In genomic region chr1:128654099-128654862, GRCm38 (mm10) we compare ENCODE assay signal across 27 mouse cellular contexts.
DNase-seq lines count a peak whose midpoint lies in the region; ATAC-seq and TF ChIP-seq lines count a peak whose summit lies in the region.
"Had no signal": no experiment of that assay in that cellular context is flagged by ENCODE, and none has a peak within 500 bp of the region (broad histone marks: within the 10 kb centered on the region; RNA-seq: fewer than 3 reads in every experiment).

No protein-coding gene starts in this region.

- no peaks in the 10 kb centered on the region for H3K27me3 ChIP-seq in kidney, embryonic 16.5 days (ENCODE audit: insufficient read depth, low read length)
- H3K27me3 ChIP-seq in kidney, adult 2 months (replicated peaks; ENCODE audit: control insufficient read depth, insufficient read depth, low read length): no peaks in the 10 kb centered on the region
- H3K27me3 ChIP-seq in midbrain, embryonic 10.5 days (ENCODE audit: low read depth, poor library complexity, severe bottlenecking): peaks cover 8% of the 10 kb centered on the region
- no peaks in the 10 kb centered on the region for H3K27me3 ChIP-seq in midbrain, embryonic 16.5 days (ENCODE audit: control insufficient read depth, insufficient read depth, low read depth, low read length)
- H3K27me3 ChIP-seq in intestine, embryonic 15.5 days (replicated peaks): no peaks in the 10 kb centered on the region
- H3K27me3 ChIP-seq in stomach, postnatal 0 days (ENCODE audit: control insufficient read depth, insufficient read depth, low read length): no peaks in the 10 kb centered on the region
- H3K27me3 ChIP-seq: embryonic facial prominence, embryonic 12.5 days; heart, embryonic 15.5 days; neural tube, embryonic 13.5 days had no signal

- H3K4me1 ChIP-seq in kidney, embryonic 16.5 days (ENCODE audit: insufficient read depth, low read length): peaks cover 18% of the 10 kb centered on the region
- H3K4me1 ChIP-seq in kidney, adult 2 months (ENCODE audit: control insufficient read depth, insufficient read depth, low read length): 0 out of 2 replicates have a peak, but pooled peaks cover 5% of the 10 kb centered on the region
- H3K4me1 ChIP-seq in midbrain, embryonic 10.5 days: peaks cover 33% of the 10 kb centered on the region
- H3K4me1 ChIP-seq in midbrain, embryonic 16.5 days (ENCODE audit: control insufficient read depth, insufficient read depth, low read length): peaks cover 3% of the 10 kb centered on the region; the same call in 1 of the 2 replicates
- 0 out of 2 replicates have a peak, but pooled peaks cover 3% of the 10 kb centered on the region for H3K4me1 ChIP-seq in intestine, embryonic 15.5 days (replicated peaks)
- H3K4me1 ChIP-seq in stomach, postnatal 0 days (replicated peaks; ENCODE audit: control insufficient read depth, insufficient read depth): 0 out of 2 replicates have a peak, but pooled peaks cover 2% of the 10 kb centered on the region
- H3K4me1 ChIP-seq: embryonic facial prominence, embryonic 12.5 days; heart, embryonic 15.5 days had no signal

- no peak for TF ChIP-seq CTCF in kidney, adult 2 months (conservative IDR thresholded peaks at IDR 0.05; ENCODE audit: insufficient read depth, insufficient read length, low read depth, low read length)
- no peak for TF ChIP-seq CTCF in stomach, postnatal 0 days (IDR thresholded peaks at IDR 0.05; ENCODE audit: low read depth)

- no peak overlapping the region for H3K4me2 ChIP-seq in kidney, embryonic 16.5 days (replicated peaks; ENCODE audit: low read depth, low read length)
- no peak overlapping the region for H3K4me2 ChIP-seq in midbrain, embryonic 16.5 days (ENCODE audit: low read length)
- no peak overlapping the region for H3K4me2 ChIP-seq in intestine, embryonic 15.5 days (replicated peaks)
- no peak overlapping the region for H3K4me2 ChIP-seq in stomach, postnatal 0 days (replicated peaks; ENCODE audit: low read depth)
- H3K4me2 ChIP-seq: embryonic facial prominence, embryonic 12.5 days; heart, embryonic 15.5 days; hindbrain, embryonic 13.5 days; neural tube, embryonic 13.5 days had no signal

- H3K9ac ChIP-seq in kidney, embryonic 16.5 days (replicated peaks; ENCODE audit: low read length): no peak overlapping the region
- H3K9ac ChIP-seq in midbrain, embryonic 16.5 days (ENCODE audit: low read depth, low read length): no peak overlapping the region
- H3K9ac ChIP-seq in intestine, embryonic 15.5 days: no peak overlapping the region
- H3K9ac ChIP-seq in stomach, postnatal 0 days (ENCODE audit: low read length): no peak overlapping the region
- H3K9ac ChIP-seq: embryonic facial prominence, embryonic 12.5 days; heart, embryonic 15.5 days; hindbrain, embryonic 13.5 days; liver, embryonic 14.5 days; neural tube, embryonic 13.5 days had no signal

- TF ChIP-seq EP300 in stomach, postnatal 0 days (optimal IDR thresholded peaks at IDR 0.05): no peak

- WGBS in kidney, embryonic 16.5 days: 54% methylated on average over 5 of the region's 5 CpGs
- WGBS in kidney, adult 2 months: 76% methylated on average over 5 of the region's 5 CpGs
- 65% methylated on average over 5 of the region's 5 CpGs for WGBS in midbrain, embryonic 10.5 days
- WGBS in midbrain, embryonic 16.5 days: 68% methylated on average over 5 of the region's 5 CpGs
- WGBS in intestine, embryonic 15.5 days: 42% methylated on average over 5 of the region's 5 CpGs
- WGBS in stomach, postnatal 0 days: 50% methylated on average over 5 of the region's 5 CpGs

- H3K27ac ChIP-seq in kidney, embryonic 16.5 days (ENCODE audit: low read length): no peak overlapping the region
- H3K27ac ChIP-seq in kidney, adult 2 months (ENCODE audit: insufficient read depth, low read depth, low read length): no peak overlapping the region
- H3K27ac ChIP-seq in midbrain, embryonic 10.5 days (replicated peaks): 0 out of 2 replicates have a peak overlapping the region, but pooled peaks have one; percentile 2
- no peak overlapping the region for H3K27ac ChIP-seq in midbrain, embryonic 16.5 days (ENCODE audit: low read length)
- no peak overlapping the region for H3K27ac ChIP-seq in intestine, embryonic 15.5 days
- H3K27ac ChIP-seq in stomach, postnatal 0 days (replicated peaks): peak overlapping the region; percentile 58; the same call in 1 of the 2 replicates
- H3K27ac ChIP-seq: embryonic facial prominence, embryonic 12.5 days; heart, embryonic 15.5 days; hindbrain, embryonic 13.5 days; liver, embryonic 14.5 days; neural tube, embryonic 13.5 days had no signal

- DNase-seq in kidney, adult 2 months: no peak
- no peak for DNase-seq in midbrain, embryonic 10.5 days (ENCODE audit: low spot score)
- DNase-seq in stomach, postnatal 0 days (ENCODE audit: low spot score): peak; percentile 24
- no peak for DNase-seq in ovary, adult 18-20 months (ENCODE audit: low spot score)
- DNase-seq: adrenal gland, postnatal 14 days; cerebellum, adult 11-12 months; cerebellum, adult 9-11 months; embryo, embryonic 11 days; gastrocnemius, postnatal 14 days; heart, postnatal 36 days; kidney, postnatal 10 days; layer of hippocampus, adult 9-11 months; liver; lung, adult 2 months; retina, postnatal 1 day; right cerebral cortex, postnatal 14 days; thymus, adult 2 months; thymus, postnatal 36 days had no signal

- TF ChIP-seq POLR2A in kidney, adult 2 months (IDR thresholded peaks at IDR 0.05; ENCODE audit: low read depth, low read length): no peak

- no peak overlapping the region for H3K4me3 ChIP-seq in kidney, embryonic 16.5 days (ENCODE audit: low read length)
- H3K4me3 ChIP-seq in kidney, adult 2 months (ENCODE audit: insufficient read depth, low read depth, low read length): no peak overlapping the region
- no peak overlapping the region for H3K4me3 ChIP-seq in midbrain, embryonic 10.5 days
- no peak overlapping the region for H3K4me3 ChIP-seq in midbrain, embryonic 16.5 days (ENCODE audit: low read depth, low read length)
- no peak overlapping the region for H3K4me3 ChIP-seq in intestine, embryonic 15.5 days (replicated peaks)
- no peak overlapping the region for H3K4me3 ChIP-seq in stomach, postnatal 0 days (ENCODE audit: low read depth, low read length)
- H3K4me3 ChIP-seq: embryonic facial prominence, embryonic 12.5 days; heart, embryonic 15.5 days; hindbrain, embryonic 13.5 days; neural tube, embryonic 13.5 days had no signal

- H3K36me3 ChIP-seq in kidney, embryonic 16.5 days (ENCODE audit: insufficient read depth, low read length): no peaks in the 10 kb centered on the region
- H3K36me3 ChIP-seq in kidney, adult 2 months (ENCODE audit: control insufficient read depth, insufficient read depth, low read length): no peaks in the 10 kb centered on the region
- H3K36me3 ChIP-seq in midbrain, embryonic 10.5 days: no peaks in the 10 kb centered on the region
- H3K36me3 ChIP-seq in midbrain, embryonic 16.5 days (ENCODE audit: control insufficient read depth, insufficient read depth, low read length): no peaks in the 10 kb centered on the region
- H3K36me3 ChIP-seq in intestine, embryonic 15.5 days: no peaks in the 10 kb centered on the region
- no peaks in the 10 kb centered on the region for H3K36me3 ChIP-seq in stomach, postnatal 0 days (ENCODE audit: control insufficient read depth, insufficient read depth, low read length)
- H3K36me3 ChIP-seq: embryonic facial prominence, embryonic 12.5 days; heart, embryonic 15.5 days; hindbrain, embryonic 13.5 days; neural tube, embryonic 13.5 days had no signal

- H3K9me3 ChIP-seq in kidney, embryonic 16.5 days (ENCODE audit: low read length): no peaks in the 10 kb centered on the region
- no peaks in the 10 kb centered on the region; the same call in 1 of the 2 replicates for H3K9me3 ChIP-seq in midbrain, embryonic 10.5 days (replicated peaks)
- H3K9me3 ChIP-seq in midbrain, embryonic 16.5 days (replicated peaks; ENCODE audit: control insufficient read depth, low read length, poor library complexity, severe bottlenecking): 0 out of 2 replicates have a peak, but pooled peaks cover 2% of the 10 kb centered on the region
- H3K9me3 ChIP-seq in intestine, embryonic 15.5 days: no peaks in the 10 kb centered on the region
- no peaks in the 10 kb centered on the region for H3K9me3 ChIP-seq in stomach, postnatal 0 days (ENCODE audit: control insufficient read depth, low read length)
- H3K9me3 ChIP-seq: embryonic facial prominence, embryonic 12.5 days; heart, embryonic 15.5 days; hindbrain, embryonic 13.5 days; neural tube, embryonic 13.5 days had no signal

- ATAC-seq in kidney, embryonic 16.5 days (ENCODE audit: low FRiP score, low TSS enrichment): 0 out of 2 replicates have a peak, but pooled peaks have one; percentile 13
- no peak for ATAC-seq in midbrain, embryonic 16.5 days
- ATAC-seq in intestine, embryonic 15.5 days: peak; percentile 45
- peak; percentile 51 for ATAC-seq in stomach, postnatal 0 days (ENCODE audit: low FRiP score, low TSS enrichment)
- ATAC-seq: forebrain, embryonic 14.5 days had no signal

Comparison
In these comparisons a context has a peak if more than half of its experiments do, and no peak if none do; other contexts are left out.
1. H3K27ac ChIP-seq: peak in midbrain, embryonic 10.5 days (single experiment) and stomach, postnatal 0 days (single experiment); none in kidney, embryonic 16.5 days (single experiment), kidney, adult 2 months (single experiment), midbrain, embryonic 16.5 days (single experiment) and intestine, embryonic 15.5 days (single experiment).